Mouse (Mus musculus) MEL (cell line): ENCODE measurements around the gene Col24a1. TPM values are rescaled to one million over a fixed set of nuclear protein-coding genes. Genes with fewer than 3 reads are reported as not detected.

Source experiments
- DNase-seq: peaks from one replicate; pipeline ENCODE4 v3.0.0; 2011; ENCODE audit warnings: low read depth, low spot score
- H3K27ac ChIP-seq: 2 replicates; pipeline ENCODE4 v1.5.1; 2012; ENCODE audit warnings: low read depth, mild to moderate bottlenecking, control low read depth, low read length, moderate library complexity; ENCODE audit not compliant: control insufficient read depth
- H3K27me3 ChIP-seq, 2 experiments: fragments of 150-350 bp in 1 of 2; sonication (generic) in 1 of 2; 2 replicates each; pipeline ENCODE4 v1.6.1; 2012; ENCODE audit warnings: low read length in 2 of 2, mild to moderate bottlenecking in 2 of 2, improper control_type of control experiment in 1 of 2, moderate library complexity in 1 of 2; ENCODE audit not compliant: insufficient read depth in 2 of 2, control insufficient read depth in 1 of 2
- H3K36me3 ChIP-seq, 2 experiments: 2 replicates each; pipeline ENCODE4 v1.6.1; 2012 to 2014; ENCODE audit warnings: low read length in 2 of 2, improper control_type of control experiment in 1 of 2, inconsistent platforms in 1 of 2, mild to moderate bottlenecking in 1 of 2; ENCODE audit not compliant: insufficient read depth in 2 of 2, control insufficient read depth in 1 of 2
- H3K4me1 ChIP-seq, 2 experiments: fragments of 150-350 bp in 1 of 2; sonication (generic) in 1 of 2; 2 replicates each; pipeline ENCODE4 v1.6.1; 2012; ENCODE audit warnings: low read length in 2 of 2, improper control_type of control experiment in 1 of 2, mild to moderate bottlenecking in 1 of 2; ENCODE audit not compliant: insufficient read depth in 2 of 2, control insufficient read depth in 1 of 2
- H3K4me3 ChIP-seq, 2 experiments: fragments of 150-350 bp in 1 of 2; sonication (generic) in 1 of 2; 2 replicates each; pipeline ENCODE4 v1.5.1; 2012; ENCODE audit warnings: low read depth in 2 of 2, low read length in 2 of 2, mild to moderate bottlenecking in 2 of 2, moderate library complexity in 2 of 2, control low read depth in 1 of 2, improper control_type of control experiment in 1 of 2; ENCODE audit not compliant: control insufficient read depth in 1 of 2, insufficient read depth in 1 of 2
- H3K79me2 ChIP-seq: 2 replicates; pipeline ENCODE4 v1.6.1; 2012; ENCODE audit warnings: mild to moderate bottlenecking, low read length, moderate library complexity; ENCODE audit not compliant: control insufficient read depth, poor library complexity, insufficient read depth
- H3K9ac ChIP-seq: 2 replicates; pipeline ENCODE4 v1.6.1; 2012; ENCODE audit warnings: low read depth, mild to moderate bottlenecking, control low read depth, low read length, moderate library complexity; ENCODE audit not compliant: control insufficient read depth, poor library complexity, severe bottlenecking
- H3K9me3 ChIP-seq: fragments of 150-350 bp; sonication (generic); replicated peaks from 2 replicates; pipeline ENCODE4 v1.6.1; 2012; ENCODE audit warnings: mild to moderate bottlenecking, low read length, improper control_type of control experiment, moderate library complexity; ENCODE audit not compliant: insufficient read depth
- BHLHE40 ChIP-seq: IDR thresholded peaks from 2 replicates; pipeline ENCODE4 v1.6.1; 2012; ENCODE audit warnings: low read depth, mild to moderate bottlenecking, inconsistent platforms, low read length, improper control_type of control experiment, borderline replicate concordance
- CHD1 ChIP-seq: IDR thresholded peaks from 2 replicates; pipeline ENCODE4 v1.6.1; 2012; ENCODE audit warnings: low read depth, mild to moderate bottlenecking, inconsistent platforms, low read length, improper control_type of control experiment
- EP300 ChIP-seq, 2 experiments: IDR thresholded peaks; 2 replicates each; pipeline ENCODE4 v1.6.1; 2011; ENCODE audit warnings: improper control_type of control experiment in 2 of 2, low read length in 2 of 2, low read depth in 1 of 2, mild to moderate bottlenecking in 1 of 2
- GATA1 ChIP-seq: IDR thresholded peaks from 2 replicates; pipeline ENCODE4 v1.6.1; 2011; ENCODE audit warnings: low read depth, low read length, improper control_type of control experiment
- JUND ChIP-seq: IDR thresholded peaks from 2 replicates; pipeline ENCODE4 v1.6.1; 2011; ENCODE audit warnings: low read depth, mild to moderate bottlenecking, improper control_type of control experiment, low read length
- KAT2A ChIP-seq: conservative IDR thresholded peaks from 2 replicates; pipeline ENCODE4 v1.6.1; 2012; ENCODE audit warnings: low read depth, low read length, improper control_type of control experiment, inconsistent platforms
- MAFK ChIP-seq: IDR thresholded peaks from 2 replicates; pipeline ENCODE4 v1.6.1; 2011; ENCODE audit warnings: low read depth, mild to moderate bottlenecking, low read length, improper control_type of control experiment, borderline replicate concordance
- MAX ChIP-seq: IDR thresholded peaks from 2 replicates; pipeline ENCODE4 v1.6.1; 2011; ENCODE audit warnings: low read length, improper control_type of control experiment
- MEF2A ChIP-seq: IDR thresholded peaks from 2 replicates; pipeline ENCODE4 v1.6.1; 2014; ENCODE audit warnings: low read depth, mild to moderate bottlenecking, inconsistent platforms, low read length, improper control_type of control experiment; ENCODE audit not compliant: poor library complexity, insufficient replicate concordance, severe bottlenecking; ENCODE audit errors: extremely low read depth
- NELFE ChIP-seq: IDR thresholded peaks from 2 replicates; pipeline ENCODE4 v1.6.1; 2011; ENCODE audit warnings: low read depth, low read length, improper control_type of control experiment
- POLR2AphosphoS2 ChIP-seq: IDR thresholded peaks from 2 replicates; pipeline ENCODE4 v1.6.1; 2011; ENCODE audit warnings: low read length, improper control_type of control experiment
- RAD21 ChIP-seq: IDR thresholded peaks from 2 replicates; pipeline ENCODE4 v1.6.1; 2011; ENCODE audit warnings: mild to moderate bottlenecking, low read depth, low read length, improper control_type of control experiment
- RCOR1 ChIP-seq: IDR thresholded peaks from 2 replicates; pipeline ENCODE4 v1.6.1; 2012; ENCODE audit warnings: low read depth, mild to moderate bottlenecking, inconsistent platforms, low read length, improper control_type of control experiment
- SIN3A ChIP-seq: IDR thresholded peaks from 2 replicates; pipeline ENCODE4 v1.6.1; 2012; ENCODE audit warnings: low read length, improper control_type of control experiment, inconsistent platforms
- TBP ChIP-seq: IDR thresholded peaks from 2 replicates; pipeline ENCODE4 v1.8.0; 2011; ENCODE audit warnings: low read depth, low read length, improper control_type of control experiment
- UBTF ChIP-seq: IDR thresholded peaks from 2 replicates; pipeline ENCODE4 v1.6.1; 2012; ENCODE audit warnings: low read depth, mild to moderate bottlenecking, inconsistent platforms, low read length, improper control_type of control experiment, moderate library complexity, borderline replicate concordance; ENCODE audit not compliant: insufficient read depth
- USF1 ChIP-seq: IDR thresholded peaks from 2 replicates; pipeline ENCODE4 v1.6.1; 2014; ENCODE audit warnings: low read depth, mild to moderate bottlenecking, inconsistent platforms, low read length, improper control_type of control experiment, moderate library complexity
- USF2 ChIP-seq, 2 experiments: IDR thresholded peaks; 2 replicates each; pipeline ENCODE4 v1.6.1; 2011 to 2012; ENCODE audit warnings: improper control_type of control experiment in 2 of 2, low read length in 2 of 2, borderline replicate concordance in 1 of 2, inconsistent platforms in 1 of 2, low read depth in 1 of 2, mild to moderate bottlenecking in 1 of 2; ENCODE audit not compliant: insufficient read depth in 1 of 2
- polyA plus RNA-seq, 2 experiments: library from polyadenylated mRNA; stranded (reverse) in 1 of 2; unstranded in 1 of 2; fragments of >175 nt in 1 of 2; fragments of >200 nt in 1 of 2; gene quantifications; 2 replicates each; pipeline versions ENCODE4 v1.2.1 to v1.2.4; 2012; ENCODE audit warnings: low replicate concordance in 2 of 2, low read depth in 1 of 2; ENCODE audit not compliant: insufficient read length in 2 of 2, insufficient read depth in 1 of 2, missing spikeins in 1 of 2
- total RNA-seq: library from RNA; depleted of rRNA; stranded (reverse); fragments of 300-350 nt; gene quantifications from 2 replicates; pipeline ENCODE4 v1.2.3, GENCODE M21; 2012

Gene Col24a1
- total and polyA plus RNA-seq, 3 experiments, result not detected

DNA sequence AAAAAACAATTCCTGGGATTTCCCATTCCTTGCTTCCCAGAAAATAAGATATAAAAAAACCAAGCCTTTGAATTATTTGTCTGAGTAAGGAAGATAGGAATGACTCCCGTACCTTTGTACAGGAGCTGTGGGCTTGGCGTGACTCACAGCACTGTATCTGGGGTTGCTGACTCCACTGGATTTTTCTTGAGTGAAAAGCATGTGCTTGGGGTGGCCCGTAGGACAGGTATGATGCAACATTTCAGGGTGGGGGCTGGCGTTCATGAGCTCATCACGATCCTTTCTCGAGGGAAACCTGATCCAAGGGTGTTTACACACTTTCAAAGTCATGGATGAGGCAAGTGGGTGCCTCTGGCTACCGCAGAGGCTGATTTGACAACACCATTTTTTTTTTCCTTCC, 35.6 kb upstream of the Col24a1 start:
- Histone ChIP-seq H3K9me3 (no peaks in the 10 kb centered on the region), H3K4me1 (no peaks in the 10 kb centered on the region), H3K27me3 (no peaks in the 10 kb centered on the region), H3K27ac (no peak overlapping the region), H3K9ac (no peak overlapping the region), H3K79me2 (no peaks in the 10 kb centered on the region), H3K36me3 (no peaks in the 10 kb centered on the region), H3K4me3 (no peak overlapping the region)
- TF ChIP-seq KAT2A (no peak), NELFE (no peak), TBP (no peak), MAFK (no peak)
- no peak for DNase-seq

DNA sequence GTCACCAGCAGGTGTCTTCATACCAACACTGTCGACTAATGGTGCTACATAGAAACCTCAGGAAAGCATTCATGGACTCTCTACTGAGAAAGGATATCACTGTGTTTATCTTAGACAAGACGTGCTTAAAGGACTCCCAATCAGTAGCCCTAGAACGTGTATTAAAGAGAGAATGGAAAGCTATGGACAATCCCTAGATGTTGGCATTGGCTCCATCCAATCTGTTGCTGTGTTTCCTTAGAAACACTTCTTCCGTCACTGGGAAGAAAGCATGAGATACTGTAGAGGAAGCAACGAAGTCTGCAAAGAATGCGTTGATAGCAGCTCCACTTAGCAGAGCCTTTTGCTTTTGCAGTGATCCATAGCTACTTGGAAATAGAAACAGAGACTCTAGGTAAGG, 32.6 kb upstream of the Col24a1 start:
- Histone ChIP-seq H3K79me2 (no peaks in the 10 kb centered on the region), H3K9ac (no peak overlapping the region), H3K4me3 (no peak overlapping the region), H3K27me3 (no peaks in the 10 kb centered on the region), H3K27ac (no peak overlapping the region), H3K9me3 (no peaks in the 10 kb centered on the region), H3K36me3 (no peaks in the 10 kb centered on the region), H3K4me1 (no peaks in the 10 kb centered on the region)
- TF ChIP-seq UBTF (no peak), MAX (no peak)
- DNase-seq, result no peak

DNA sequence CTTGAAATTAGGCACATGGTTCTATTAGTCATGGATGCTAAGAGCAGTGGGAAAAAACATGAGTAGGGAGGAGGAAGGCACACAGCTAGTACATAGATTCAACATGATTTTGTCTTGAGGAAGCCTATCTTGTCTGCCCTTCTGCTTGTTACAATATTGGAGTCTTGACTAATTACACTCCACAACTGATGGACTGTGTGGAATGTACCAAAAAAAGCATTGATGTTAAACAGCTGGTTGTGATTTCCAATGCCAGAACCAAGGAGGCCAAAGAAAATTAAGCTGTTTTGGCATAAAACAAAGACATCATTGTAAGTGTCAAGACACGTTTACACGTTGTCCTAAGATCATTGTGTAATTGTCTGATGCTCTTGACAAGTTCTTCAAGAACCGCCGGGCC, 29.1 kb upstream of the Col24a1 start:
- Histone ChIP-seq H3K27ac (no peak overlapping the region), H3K27me3 (no peaks in the 10 kb centered on the region), H3K4me3 (no peak overlapping the region), H3K36me3 (no peaks in the 10 kb centered on the region), H3K4me1 (no peaks in the 10 kb centered on the region), H3K79me2 (no peaks in the 10 kb centered on the region), H3K9me3 (no peaks in the 10 kb centered on the region), H3K9ac (no peak overlapping the region)
- no peak for TF ChIP-seq MAX
- DNase-seq, result no peak

DNA sequence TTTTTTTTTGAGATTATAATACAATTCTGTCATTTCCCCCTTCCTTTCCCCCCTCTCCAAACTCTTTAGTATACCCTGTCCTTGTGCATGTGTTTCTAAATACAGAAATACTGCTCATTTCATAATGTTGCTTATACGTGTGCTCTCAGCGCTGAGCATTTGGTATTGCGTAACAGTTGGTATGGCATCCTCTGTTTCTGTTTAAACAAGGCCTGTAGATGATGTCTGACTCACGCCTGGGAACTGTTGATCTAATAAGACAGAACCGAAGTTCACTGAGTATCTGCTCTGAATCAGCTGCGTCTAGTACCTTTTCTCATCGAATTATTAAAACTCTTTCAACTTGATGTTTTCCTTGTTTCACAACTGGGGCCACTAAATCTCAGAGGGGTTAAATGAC, 24.2 kb upstream of the Col24a1 start:
- Histone ChIP-seq H3K36me3 (no peaks in the 10 kb centered on the region), H3K9ac (no peak overlapping the region), H3K27me3 (no peaks in the 10 kb centered on the region), H3K4me1 (no peaks in the 10 kb centered on the region), H3K4me3 (no peak overlapping the region), H3K79me2 (no peaks in the 10 kb centered on the region), H3K27ac (no peak overlapping the region), H3K9me3 (no peaks in the 10 kb centered on the region)
- DNase-seq, result no peak
- TF ChIP-seq MAX (no peak), BHLHE40 (no peak), MAFK (no peak), USF1 (no peak), MEF2A (no peak), GATA1 (no peak), RAD21 (no peak), POLR2AphosphoS2 (no peak), RCOR1 (no peak), EP300 (IDR thresholded peaks at IDR 0.05; ENCODE audit: low read depth in 1 of 2, low read length in 2 of 2) (no peak), JUND (no peak), CHD1 (no peak), USF2 (IDR thresholded peaks at IDR 0.05; ENCODE audit: borderline replicate concordance in 1 of 2, insufficient read depth in 1 of 2, low read depth in 1 of 2, low read length in 2 of 2) (no peak), SIN3A (no peak)
